Mouse (Mus musculus) heart, adult 2 months (tissue): ENCODE data around the gene Eid1.

Experiments used
- CTCF ChIP-seq: fragments of 200-600 bp; IDR thresholded peaks from 2 replicates; pipeline ENCODE4 v1.8.1; 2022; ENCODE audit warnings: antibody characterized with exemption, mild to moderate bottlenecking, moderate library complexity
- EP300 ChIP-seq: fragments of 200-500 bp; IDR thresholded peaks from 2 replicates; pipeline ENCODE4 v1.6.1; 2011; ENCODE audit warnings: low read depth, low read length, control low read depth; ENCODE audit not compliant: insufficient read depth
- POLR2A ChIP-seq: fragments of 200-500 bp; IDR thresholded peaks from 2 replicates; pipeline ENCODE4 v1.6.1; 2011; ENCODE audit warnings: mild to moderate bottlenecking, low read depth, low read length, control low read depth; ENCODE audit not compliant: insufficient read depth

GRCm38 (mm10) chr2:125694798-125695197, 21.9 kb downstream of the Eid1 start:
- TF ChIP-seq CTCF = no peak
- TF ChIP-seq POLR2A = no peak
- TF ChIP-seq EP300 = no peak
